Mouse (Mus musculus): ENCODE results near the gene Tmem108. TPM values are rescaled to one million over a fixed set of nuclear protein-coding genes. Genes with fewer than 3 reads are reported as not detected.
A peak's percentile ranks its signal among the peaks of the same experiment; 100 is the strongest.

The Tmem108 gene
- 1 to 10 TPM; 4.6 to 4.7 TPM for total RNA-seq (2021)
- polyA plus RNA-seq (2012; rRNA removed), result 8.7 and 9.1 TPM in 2 replicates
- long read RNA-seq, partial matches to known transcripts, result 1 of 4 reads
- long read RNA-seq, other reads (novel, unspliced or antisense), result 1 of 4 reads

DNA sequence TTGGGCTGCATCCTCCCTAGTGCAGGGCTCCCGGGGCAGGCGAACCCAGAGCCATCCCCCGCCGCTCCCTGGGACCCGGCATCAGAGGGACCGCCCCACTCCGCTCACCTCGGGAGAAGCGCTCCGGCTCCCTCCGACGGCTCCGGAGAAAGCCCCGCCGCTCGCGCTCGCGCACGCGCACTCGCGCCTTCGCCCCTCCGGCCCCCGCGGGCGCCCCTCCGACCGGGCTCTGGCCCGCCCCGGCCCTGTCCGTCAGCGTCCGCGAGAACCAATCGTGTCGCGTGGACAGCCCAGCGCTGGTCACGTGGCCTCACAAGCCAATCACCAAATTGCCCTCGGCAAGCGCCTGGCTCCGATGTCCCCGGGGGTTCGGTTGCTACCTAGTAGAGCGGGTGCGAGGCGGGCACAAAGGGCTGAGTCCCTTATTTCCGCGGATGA, at the start of gene Tmem108:
Tmem108 (minus strand) TSS at position 191 of the 438 bp plus-strand sequence.
- no peaks in the 10 kb centered on the region for H3K4me1 ChIP-seq (ENCODE audit: control insufficient read depth, insufficient read depth, low read length)
- TF ChIP-seq CTCF (IDR thresholded peaks at IDR 0.05) (no peak), POLR2A (IDR thresholded peaks at IDR 0.05; ENCODE audit: insufficient read depth, low read depth, low read length) (no peak)
- no peaks in the 10 kb centered on the region for H3K79me2 ChIP-seq (replicated peaks; ENCODE audit: control insufficient read depth, insufficient read depth, low read length)
- peaks cover 4% of the 10 kb centered on the region for H3K27me3 ChIP-seq (ENCODE audit: control insufficient read depth, insufficient read depth, low read length)
- peak within 1 kb of the TSS; percentile 39 for H3K4me3 ChIP-seq
- H3K9ac ChIP-seq (ENCODE audit: low read depth, low read length), result peak within 1 kb of the TSS; percentile 59
- intact Hi-C loops (cut with DNase I), result loop anchor here (2.0 kb wide), 1 partner anchor 235 kb away; no protein-coding TSS in a partner anchor
- DNase-seq, result peak; percentile 82 to 90
- no peaks in the 10 kb centered on the region for H3K36me3 ChIP-seq (ENCODE audit: control insufficient read depth, insufficient read depth, low read length)
- under 1% methylated on average over 50 of the region's 51 CpGs for WGBS
- peak within 1 kb of the TSS; percentile 28; the same call in 1 of the 2 replicates for H3K27ac ChIP-seq

DNA sequence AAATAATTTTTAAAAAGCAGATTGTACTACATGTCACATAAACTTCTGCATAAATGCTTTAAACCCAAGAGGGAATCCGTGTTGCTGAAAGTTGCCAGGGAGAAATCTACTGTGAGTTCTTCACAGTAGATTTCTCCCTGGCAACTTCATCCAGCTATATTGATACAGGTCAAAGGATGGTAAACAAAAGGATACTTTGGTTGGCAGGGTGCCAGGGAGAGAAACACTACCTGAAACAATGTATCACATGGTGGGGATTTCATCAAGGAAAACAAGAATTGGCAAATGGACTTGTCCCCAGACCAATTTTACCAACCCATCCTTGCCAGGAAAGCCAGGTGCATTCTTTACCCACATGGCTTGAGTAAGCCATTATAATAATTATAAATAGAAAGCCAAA, 27.4 kb upstream of the Tmem108 start:
- H3K79me2 ChIP-seq (replicated peaks; ENCODE audit: control insufficient read depth, insufficient read depth, low read length), result no peaks in the 10 kb centered on the region
- H3K36me3 ChIP-seq (ENCODE audit: control insufficient read depth, insufficient read depth, low read length), result no peaks in the 10 kb centered on the region
- WGBS, result 61% methylated on average over 1 of the region's 1 CpGs
- H3K4me3 ChIP-seq, result no peak overlapping the region
- no peak overlapping the region for H3K27ac ChIP-seq
- no peaks in the 10 kb centered on the region for H3K4me1 ChIP-seq (ENCODE audit: control insufficient read depth, insufficient read depth, low read length)
- H3K27me3 ChIP-seq (ENCODE audit: control insufficient read depth, insufficient read depth, low read length), result no peaks in the 10 kb centered on the region
- intact Hi-C loops (cut with DNase I), result no loop called here
- TF ChIP-seq CTCF (IDR thresholded peaks at IDR 0.05) (no peak), EP300 (IDR thresholded peaks at IDR 0.05; ENCODE audit: insufficient read depth, low read depth, low read length) (no peak), POLR2A (IDR thresholded peaks at IDR 0.05; ENCODE audit: insufficient read depth, low read depth, low read length) (no peak)
- no peak for DNase-seq
- H3K9ac ChIP-seq (ENCODE audit: low read depth, low read length), result no peak overlapping the region

DNA sequence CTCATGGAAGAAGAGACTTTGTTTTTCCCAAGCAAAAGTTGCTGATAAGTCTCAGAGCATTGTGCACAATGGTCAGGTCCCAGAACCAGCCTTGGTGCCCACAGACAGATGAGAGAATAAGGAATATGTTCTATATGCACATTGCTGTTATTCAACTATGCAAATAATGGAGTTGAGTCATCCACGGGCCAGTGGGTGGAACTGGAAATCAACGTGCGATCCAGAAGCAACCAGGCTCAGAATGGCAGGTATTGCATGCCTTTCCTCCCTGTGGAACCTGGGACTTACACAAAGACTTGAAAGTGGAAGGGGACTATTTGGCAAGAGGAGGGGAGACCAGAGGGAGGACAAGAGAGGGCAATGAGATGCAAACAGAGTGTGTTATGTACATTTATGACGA, 22.5 kb upstream of the Tmem108 start:
- Histone ChIP-seq H3K9ac (ENCODE audit: low read depth, low read length) (no peak overlapping the region), H3K27ac (no peak overlapping the region), H3K4me3 (no peak overlapping the region), H3K4me1 (ENCODE audit: control insufficient read depth, insufficient read depth, low read length) (no peaks in the 10 kb centered on the region), H3K27me3 (ENCODE audit: control insufficient read depth, insufficient read depth, low read length) (no peaks in the 10 kb centered on the region), H3K79me2 (replicated peaks; ENCODE audit: control insufficient read depth, insufficient read depth, low read length) (no peaks in the 10 kb centered on the region), H3K36me3 (ENCODE audit: control insufficient read depth, insufficient read depth, low read length) (no peaks in the 10 kb centered on the region)
- WGBS, result 83% methylated on average over 4 of the region's 4 CpGs
- DNase-seq, result no peak
- TF ChIP-seq POLR2A (IDR thresholded peaks at IDR 0.05; ENCODE audit: insufficient read depth, low read depth, low read length) (no peak), EP300 (IDR thresholded peaks at IDR 0.05; ENCODE audit: insufficient read depth, low read depth, low read length) (no peak), CTCF (IDR thresholded peaks at IDR 0.05) (no peak)
- intact Hi-C loops (cut with DNase I), result no loop called here

- 75% methylated on average over 16 of the region's 16 CpGs for WGBS
- DNase-seq, result no peak
- intact Hi-C loops (cut with DNase I), result no loop called here
- no peaks in the 10 kb centered on the region for H3K4me1 ChIP-seq (ENCODE audit: control insufficient read depth, insufficient read depth, low read length)
- H3K79me2 ChIP-seq (replicated peaks; ENCODE audit: control insufficient read depth, insufficient read depth, low read length), result no peaks in the 10 kb centered on the region
- no peak overlapping the region for H3K9ac ChIP-seq (ENCODE audit: low read depth, low read length)
- TF ChIP-seq POLR2A (IDR thresholded peaks at IDR 0.05; ENCODE audit: insufficient read depth, low read depth, low read length) (no peak), CTCF (IDR thresholded peaks at IDR 0.05) (no peak), EP300 (IDR thresholded peaks at IDR 0.05; ENCODE audit: insufficient read depth, low read depth, low read length) (no peak)
- H3K27ac ChIP-seq, result no peak overlapping the region
- no peak overlapping the region for H3K4me3 ChIP-seq
- no peaks in the 10 kb centered on the region for H3K27me3 ChIP-seq (ENCODE audit: control insufficient read depth, insufficient read depth, low read length)
- no peaks in the 10 kb centered on the region for H3K36me3 ChIP-seq (ENCODE audit: control insufficient read depth, insufficient read depth, low read length)
These were observed 21.6 kb upstream of the Tmem108 start for GRCm38 (mm10) chr9:103783276-103783675.

GRCm38 (mm10) chr9:103782306-103782705, 20.7 kb upstream of the Tmem108 start:
- Histone ChIP-seq H3K79me2 (replicated peaks; ENCODE audit: control insufficient read depth, insufficient read depth, low read length) (no peaks in the 10 kb centered on the region), H3K4me3 (no peak overlapping the region), H3K27me3 (ENCODE audit: control insufficient read depth, insufficient read depth, low read length) (no peaks in the 10 kb centered on the region), H3K27ac (no peak overlapping the region), H3K4me1 (ENCODE audit: control insufficient read depth, insufficient read depth, low read length) (no peaks in the 10 kb centered on the region), H3K9ac (ENCODE audit: low read depth, low read length) (no peak overlapping the region), H3K36me3 (ENCODE audit: control insufficient read depth, insufficient read depth, low read length) (no peaks in the 10 kb centered on the region)
- 48% methylated on average over 7 of the region's 7 CpGs for WGBS
- TF ChIP-seq CTCF (IDR thresholded peaks at IDR 0.05) (no peak), EP300 (IDR thresholded peaks at IDR 0.05; ENCODE audit: insufficient read depth, low read depth, low read length) (no peak), POLR2A (IDR thresholded peaks at IDR 0.05; ENCODE audit: insufficient read depth, low read depth, low read length) (no peak)
- DNase-seq, result no peak
- intact Hi-C loops (cut with DNase I), result no loop called here

GRCm38 (mm10) chr9:103781407-103781806, 19.8 kb upstream of the Tmem108 start:
- no peak for DNase-seq
- WGBS, result 78% methylated on average over 7 of the region's 7 CpGs
- no peak overlapping the region for H3K4me3 ChIP-seq
- no peak overlapping the region for H3K9ac ChIP-seq (ENCODE audit: low read depth, low read length)
- TF ChIP-seq POLR2A (IDR thresholded peaks at IDR 0.05; ENCODE audit: insufficient read depth, low read depth, low read length) (no peak), CTCF (IDR thresholded peaks at IDR 0.05) (no peak), EP300 (IDR thresholded peaks at IDR 0.05; ENCODE audit: insufficient read depth, low read depth, low read length) (no peak)
- intact Hi-C loops (cut with DNase I), result no loop called here
- H3K27ac ChIP-seq, result no peak overlapping the region
- H3K36me3 ChIP-seq (ENCODE audit: control insufficient read depth, insufficient read depth, low read length), result no peaks in the 10 kb centered on the region
- no peaks in the 10 kb centered on the region for H3K79me2 ChIP-seq (replicated peaks; ENCODE audit: control insufficient read depth, insufficient read depth, low read length)
- H3K4me1 ChIP-seq (ENCODE audit: control insufficient read depth, insufficient read depth, low read length), result no peaks in the 10 kb centered on the region
- H3K27me3 ChIP-seq (ENCODE audit: control insufficient read depth, insufficient read depth, low read length), result no peaks in the 10 kb centered on the region
